Mouse (Mus musculus): ENCODE measurements at regions not wholly inside any gene's neighbourhood (a gene's known extent, or its start where the extent isn't known, plus 50 kb on each side); places are given as distances from the start of the nearest gene placed in this dataset.

- TF ChIP-seq GATA1 (IDR thresholded peaks at IDR 0.05; ENCODE audit: borderline replicate concordance, low read length) (no peak), FLI1 (IDR thresholded peaks at IDR 0.05; ENCODE audit: low read length) (no peak)
These were observed 379.0 kb downstream of the Slc4a3 start for GRCm38 (mm10) chr1:75925046-75925445.
